Mouse (Mus musculus) forebrain, embryonic 16.5 days (tissue): Measurements from ENCODE around the gene Cactin. TPM values are rescaled to one million over a fixed set of nuclear protein-coding genes. Genes with fewer than 3 reads are reported as not detected.

Experiments used
- ATAC-seq: fragments of 200-750 bp; cut with Nextera tagmentation; 2 replicates; pipeline ENCODE4 v1.8.0; 2017; ENCODE audit warnings: mild to moderate bottlenecking, moderate library complexity
- H3K27ac ChIP-seq: fragments of 300-500 bp; sonication (generic); 2 replicates; pipeline ENCODE4 v1.5.1; 2014; ENCODE audit warnings: low read length, control low read depth
- H3K27me3 ChIP-seq: fragments of 300-500 bp; sonication (generic); replicated peaks from 2 replicates; pipeline ENCODE4 v1.6.1; 2014; ENCODE audit warnings: low read length; ENCODE audit not compliant: control insufficient read depth, insufficient read depth
- H3K36me3 ChIP-seq: fragments of 300-500 bp; sonication (generic); 2 replicates; pipeline ENCODE4 v1.6.1; 2014; ENCODE audit not compliant: control insufficient read depth, insufficient read depth
- H3K4me1 ChIP-seq: fragments of 300-500 bp; sonication (generic); replicated peaks from 2 replicates; pipeline ENCODE4 v1.6.1; 2014; ENCODE audit warnings: low read length; ENCODE audit not compliant: control insufficient read depth, insufficient read depth
- H3K4me2 ChIP-seq: fragments of 300-500 bp; sonication (generic); 2 replicates; pipeline ENCODE4 v1.6.1; 2014; ENCODE audit warnings: mild to moderate bottlenecking, low read length, control low read depth
- H3K4me3 ChIP-seq: fragments of 300-500 bp; sonication (generic); replicated peaks from 2 replicates; pipeline ENCODE4 v1.5.1; 2014; ENCODE audit warnings: mild to moderate bottlenecking, low read length, control low read depth
- H3K9ac ChIP-seq: fragments of 300-500 bp; sonication (generic); replicated peaks from 2 replicates; pipeline ENCODE4 v1.6.1; 2014; ENCODE audit warnings: low read depth, low read length, control low read depth
- H3K9me3 ChIP-seq: fragments of 300-500 bp; sonication (generic); 2 replicates; pipeline ENCODE4 v1.6.1; 2016; ENCODE audit warnings: low read length; ENCODE audit not compliant: control insufficient read depth
- WGBS: fragments of 180-500 bp; shearing (Covaris S2); extraction: QIAGEN DNeasy Blood & Tissue Kit; methylation state at CpG from one replicate; pipeline ENCODE4 v1.1.7; 2014; 5-methylcytosine and 5-hydroxymethylcytosine counted together
- polyA plus RNA-seq: library from polyadenylated mRNA; unstranded; fragments of >200 nt; fragmentation: Nextera tagmentation; extraction: Ambion mirVana; gene quantifications from 2 replicates; pipeline ENCODE4 v1.2.1, GENCODE M21; 2015

Cactin gene
- polyA plus RNA-seq, 1 experiment from 2014 or later = 38.3 TPM

DNA sequence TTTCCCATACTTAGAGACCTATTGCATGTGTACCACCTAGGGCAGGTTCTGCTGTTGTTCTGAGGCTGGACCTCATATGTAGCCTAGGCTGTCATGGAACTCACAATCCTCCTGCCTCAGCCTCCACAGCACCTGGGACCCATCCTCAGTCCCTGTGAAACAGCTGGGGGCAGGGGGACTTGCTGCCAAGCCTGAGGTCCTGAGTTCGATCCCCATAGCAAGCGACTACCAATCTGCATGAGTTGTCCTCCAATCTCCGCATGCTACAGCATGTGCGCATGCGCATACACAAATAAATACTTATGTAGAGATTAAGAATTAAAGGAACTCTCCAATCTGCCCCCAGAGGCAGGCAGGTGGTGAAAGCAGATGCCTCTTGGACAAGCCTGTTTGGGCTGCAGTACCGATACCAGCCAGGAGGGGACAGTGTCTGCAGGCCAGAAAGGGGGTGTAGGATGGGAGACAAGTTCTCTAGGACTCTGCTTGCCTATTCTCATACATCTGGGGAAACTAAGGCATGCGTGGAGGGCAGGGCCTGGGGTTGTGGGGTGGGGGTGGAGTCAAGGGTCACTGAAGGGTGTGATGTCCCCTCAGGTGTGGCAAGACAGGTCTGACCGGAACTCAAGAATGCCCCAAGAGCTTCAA is 33.3 kb upstream of the Cactin start:
- Histone ChIP-seq H3K4me2 (no peak overlapping the region), H3K9me3 (no peaks in the 10 kb centered on the region), H3K36me3 (no peaks in the 10 kb centered on the region), H3K27me3 (peaks cover 6% of the 10 kb centered on the region), H3K4me3 (no peak overlapping the region), H3K9ac (no peak overlapping the region), H3K27ac (no peak overlapping the region), H3K4me1 (peaks cover 27% of the 10 kb centered on the region)
- 58% methylated on average over 8 of the region's 8 CpGs for WGBS
- ATAC-seq = no peak

DNA sequence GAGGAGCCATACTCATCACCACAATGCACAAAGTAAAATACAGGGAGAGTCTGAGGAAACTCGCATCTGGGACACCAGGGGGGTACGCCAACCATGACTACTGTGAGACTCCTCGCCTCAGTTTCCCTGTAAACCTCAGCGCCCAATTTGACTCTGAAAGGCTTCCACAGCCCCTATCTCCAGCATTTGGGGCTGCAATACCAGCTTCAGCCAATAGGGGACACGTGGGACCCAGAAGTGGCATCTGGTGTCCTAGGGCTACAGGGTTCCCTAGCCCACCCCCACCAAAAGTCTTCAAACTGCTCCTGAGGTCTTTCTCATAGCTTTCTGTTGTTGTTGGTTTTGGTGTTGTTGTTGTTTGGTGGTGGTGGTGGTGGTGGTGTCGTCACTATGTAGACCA is 32.3 kb upstream of the Cactin start:
- no peak overlapping the region for H3K27ac ChIP-seq
- no peaks in the 10 kb centered on the region for H3K9me3 ChIP-seq
- no peaks in the 10 kb centered on the region for H3K36me3 ChIP-seq
- no peak overlapping the region for H3K9ac ChIP-seq
- ATAC-seq = no peak
- 39% methylated on average over 6 of the region's 6 CpGs for WGBS
- H3K4me2 ChIP-seq = no peak overlapping the region
- no peak overlapping the region for H3K4me3 ChIP-seq
- peaks cover 27% of the 10 kb centered on the region for H3K4me1 ChIP-seq
- H3K27me3 ChIP-seq = peaks cover 6% of the 10 kb centered on the region

DNA sequence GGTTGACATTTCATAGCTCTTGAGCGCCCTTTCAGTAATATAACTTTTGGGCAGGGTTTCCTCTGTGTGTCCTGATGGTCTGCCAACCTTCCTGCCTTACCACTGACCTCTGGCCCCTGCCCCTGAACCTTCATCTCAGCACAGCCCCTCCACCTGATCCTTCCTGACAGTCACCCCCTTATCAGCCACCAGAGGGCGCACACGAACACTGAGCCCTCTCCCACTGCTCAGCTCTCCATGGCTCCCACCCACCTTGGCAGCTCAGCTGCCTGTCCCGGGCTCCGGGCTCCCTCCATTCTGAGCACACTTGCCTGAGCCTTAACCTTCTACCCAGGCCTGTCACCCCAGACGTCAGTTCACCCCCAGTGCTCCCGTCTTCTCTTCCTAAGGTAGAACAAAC is 31.6 kb upstream of the Cactin start:
- Histone ChIP-seq H3K36me3 (no peaks in the 10 kb centered on the region), H3K9ac (no peak overlapping the region), H3K4me2 (no peak overlapping the region), H3K4me1 (peaks cover 34% of the 10 kb centered on the region), H3K27ac (no peak overlapping the region), H3K9me3 (no peaks in the 10 kb centered on the region), H3K4me3 (no peak overlapping the region), H3K27me3 (peaks cover 6% of the 10 kb centered on the region)
- WGBS = 3% methylated on average over 7 of the region's 7 CpGs
- ATAC-seq = no peak

DNA sequence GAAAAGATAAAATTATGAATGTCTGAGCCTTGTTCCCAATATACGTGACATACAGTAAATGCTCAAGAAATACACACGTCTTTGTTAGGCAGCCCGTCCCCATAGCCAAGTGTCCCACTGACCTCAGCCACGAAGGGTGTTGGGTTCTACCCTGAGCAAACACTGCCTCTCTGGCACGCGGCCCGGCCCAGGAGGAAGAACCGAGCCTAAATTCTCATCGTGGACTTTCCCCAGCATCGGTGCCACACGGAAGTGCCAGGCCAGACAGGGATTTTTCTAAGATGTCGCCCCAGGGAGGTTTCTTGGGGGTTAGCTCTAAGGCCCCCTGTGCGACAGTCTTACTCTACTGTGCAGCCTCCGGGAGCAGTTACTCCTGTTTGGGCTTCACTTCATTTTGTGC is 31.1 kb upstream of the Cactin start:
- no peaks in the 10 kb centered on the region for H3K9me3 ChIP-seq
- peaks cover under 1% of the 10 kb centered on the region for H3K27me3 ChIP-seq
- no peak for ATAC-seq
- no peak overlapping the region for H3K4me2 ChIP-seq
- no peaks in the 10 kb centered on the region for H3K36me3 ChIP-seq
- H3K4me3 ChIP-seq = no peak overlapping the region
- peaks cover 38% of the 10 kb centered on the region for H3K4me1 ChIP-seq
- H3K27ac ChIP-seq = no peak overlapping the region
- WGBS = 61% methylated on average over 14 of the region's 14 CpGs
- no peak overlapping the region for H3K9ac ChIP-seq

DNA sequence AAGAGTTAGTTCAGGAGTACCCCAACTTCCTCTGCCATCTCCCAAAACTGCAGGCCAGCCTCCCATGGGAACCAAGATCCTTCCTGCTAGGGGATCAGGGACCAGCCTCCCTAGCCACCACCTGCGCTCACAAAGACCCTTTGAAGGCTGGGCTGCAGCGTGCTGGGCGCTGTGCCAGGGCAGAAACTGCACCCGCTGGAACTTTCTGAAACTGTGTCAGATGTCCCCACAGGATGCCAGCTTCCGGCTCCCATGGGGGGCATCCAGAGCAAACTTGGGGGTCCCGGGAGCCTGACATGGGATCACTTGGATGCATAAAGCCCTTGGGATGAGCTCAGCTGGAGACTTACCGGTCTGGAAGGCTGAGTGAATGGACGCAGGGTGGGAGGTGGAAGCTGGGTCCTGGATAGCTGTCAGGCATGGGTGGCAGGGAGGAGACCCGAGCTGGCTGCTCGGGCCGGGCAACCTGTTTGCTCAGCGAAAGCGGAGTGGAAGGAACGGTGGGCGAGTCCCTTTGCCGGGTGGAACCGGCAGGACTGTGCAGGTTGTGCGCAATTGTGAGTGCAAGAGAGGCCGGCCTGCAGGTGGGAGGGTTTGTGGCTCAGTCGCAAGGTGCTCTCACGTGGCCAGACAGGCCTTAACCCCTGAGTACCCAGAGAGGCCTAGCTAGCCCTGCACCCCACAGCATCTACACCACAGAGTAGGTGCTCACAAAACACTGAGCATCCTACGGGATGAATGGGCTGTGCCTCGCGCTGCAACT is 30.0 kb upstream of the Cactin start:
- no peaks in the 10 kb centered on the region for H3K27me3 ChIP-seq
- WGBS = 9% methylated on average over 24 of the region's 24 CpGs
- ATAC-seq = no peak
- H3K9me3 ChIP-seq = no peaks in the 10 kb centered on the region
- H3K27ac ChIP-seq = no peak overlapping the region
- no peak overlapping the region for H3K4me3 ChIP-seq
- H3K36me3 ChIP-seq = no peaks in the 10 kb centered on the region
- H3K4me2 ChIP-seq = no peak overlapping the region
- peaks cover 36% of the 10 kb centered on the region for H3K4me1 ChIP-seq
- no peak overlapping the region for H3K9ac ChIP-seq

DNA sequence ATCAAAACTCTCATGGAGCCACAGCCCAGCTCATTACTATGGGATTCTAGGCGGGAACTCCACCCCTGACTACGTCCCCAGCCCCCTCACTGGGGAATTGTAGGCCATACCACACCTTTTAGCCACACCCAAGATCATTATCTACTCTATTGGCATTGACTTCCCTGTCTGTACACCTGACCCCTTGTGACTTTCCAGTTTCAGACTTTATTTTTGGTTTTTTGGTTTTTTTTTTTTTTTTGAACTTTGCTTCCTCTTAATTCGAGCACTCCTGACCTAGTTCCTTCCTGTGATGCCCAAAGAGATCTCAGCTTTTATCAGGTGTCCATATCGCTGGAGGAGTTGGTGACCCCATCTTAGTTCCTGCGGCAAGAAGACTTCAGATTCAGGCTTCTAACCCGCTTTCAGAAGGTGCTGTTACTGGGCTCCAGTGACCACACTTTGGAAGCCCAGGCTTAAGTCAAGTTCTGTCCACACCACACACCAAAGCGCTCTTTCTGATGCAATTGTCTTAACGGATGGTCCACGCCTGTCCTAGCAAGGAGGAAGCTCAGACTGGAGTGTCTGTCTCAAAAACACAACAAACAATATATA is 29.3 kb upstream of the Cactin start, which contains the start of gene Tjp3:
TSS of gene Tjp3 (minus strand) at position 71 of the 594 bp plus-strand sequence.
- H3K4me3 ChIP-seq = peak within 1 kb of the TSS; percentile 99; the same call in 1 of the 2 replicates
- no peaks in the 10 kb centered on the region for H3K9me3 ChIP-seq
- H3K4me1 ChIP-seq = peaks cover 31% of the 10 kb centered on the region
- WGBS = 76% methylated on average over 9 of the region's 9 CpGs
- no peaks in the 10 kb centered on the region for H3K36me3 ChIP-seq
- no peak within 1 kb of the TSS for H3K9ac ChIP-seq
- no peak for ATAC-seq
- H3K27ac ChIP-seq = no peak within 1 kb of the TSS
- H3K27me3 ChIP-seq = no peaks in the 10 kb centered on the region
- peak within 1 kb of the TSS; percentile 98; the same call in 1 of the 2 replicates for H3K4me2 ChIP-seq

DNA sequence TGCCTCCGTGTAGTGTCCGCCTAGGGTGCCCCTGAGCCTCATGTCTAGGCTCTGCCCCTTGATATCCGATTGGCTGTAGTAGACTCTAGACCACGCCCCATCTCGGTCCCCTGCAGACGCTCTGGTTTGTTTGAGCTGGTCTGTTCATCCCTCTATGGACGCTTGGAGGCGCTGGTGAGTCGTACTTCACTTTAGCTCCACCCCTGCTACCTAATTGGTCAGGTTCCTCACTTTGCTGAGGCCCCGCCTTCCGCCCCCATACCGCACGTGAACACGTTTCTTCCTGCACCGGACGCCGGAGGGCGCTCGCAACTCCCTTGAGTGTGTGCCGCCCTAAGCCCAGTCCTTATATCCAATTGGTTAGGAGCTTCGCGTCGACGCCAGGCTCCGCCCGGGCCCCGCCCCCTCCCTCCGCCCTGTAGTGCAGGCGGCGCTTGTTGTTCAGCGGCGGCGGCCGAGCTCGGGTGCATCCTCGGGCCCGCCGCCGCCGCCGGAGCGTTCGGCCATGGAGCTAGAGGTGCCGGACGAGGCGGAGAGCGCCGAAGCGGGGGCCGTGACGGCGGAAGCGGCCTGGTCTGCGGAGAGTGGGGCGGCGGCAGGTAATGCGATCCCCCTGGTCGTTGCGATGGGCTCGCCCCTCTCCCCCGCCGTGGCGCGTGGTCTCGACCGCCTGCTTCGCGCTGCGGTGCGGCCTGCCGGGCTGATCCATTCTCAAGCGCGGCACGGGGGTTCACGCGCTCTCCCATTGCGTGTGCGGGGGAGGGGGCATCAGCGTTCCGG is 28.2 kb upstream of the Cactin start, which contains the start of gene Pip5k1c:
TSS of gene Pip5k1c (plus strand) at position 410 of the 780 bp plus-strand sequence.
- ATAC-seq = peak; percentile 96
- Histone ChIP-seq H3K4me1 (peaks cover 31% of the 10 kb centered on the region), H3K9ac (peak within 1 kb of the TSS; percentile 95), H3K27ac (peak within 1 kb of the TSS; percentile 92), H3K9me3 (no peaks in the 10 kb centered on the region), H3K4me2 (peak within 1 kb of the TSS; percentile 98), H3K36me3 (no peaks in the 10 kb centered on the region), H3K4me3 (peak within 1 kb of the TSS; percentile 99), H3K27me3 (no peaks in the 10 kb centered on the region)
- under 1% methylated on average over 65 of the region's 80 CpGs for WGBS

DNA sequence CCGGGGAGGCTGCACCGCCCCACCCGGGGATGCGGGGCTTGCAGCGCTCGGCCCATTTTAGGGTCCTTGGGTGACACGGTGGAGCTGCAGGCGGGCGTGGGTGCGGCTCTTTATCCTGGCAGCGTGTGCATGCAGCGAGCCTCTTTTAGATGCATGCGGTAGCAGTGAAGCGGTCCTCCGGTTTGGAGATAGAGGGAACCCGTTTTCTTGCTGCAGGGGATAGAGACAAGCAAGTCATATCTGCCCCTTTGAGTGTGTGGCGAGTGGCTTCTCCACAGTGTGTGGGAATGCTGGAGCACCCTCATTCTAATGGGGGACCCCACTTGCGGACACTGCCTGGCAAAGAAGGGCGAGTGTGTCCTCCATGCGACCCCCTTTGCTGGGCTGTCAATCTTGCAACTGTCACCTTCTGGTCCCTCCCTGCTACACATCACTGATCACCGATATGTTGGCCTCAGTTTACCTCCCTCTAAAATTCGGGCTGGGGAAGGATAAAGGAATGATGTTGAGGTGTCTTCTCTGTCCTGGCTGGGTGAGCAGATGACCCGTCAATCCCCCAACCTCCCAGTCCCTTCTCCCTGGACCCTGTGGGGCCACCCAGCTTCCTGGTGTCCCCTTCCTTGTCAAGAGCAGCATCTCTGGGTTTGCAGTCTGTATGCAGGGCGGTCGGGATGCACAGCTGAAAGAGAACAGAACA is 27.4 kb upstream of the Cactin start:
- Histone ChIP-seq H3K4me2 (peak overlapping the region; percentile 98), H3K9me3 (no peaks in the 10 kb centered on the region), H3K27me3 (no peaks in the 10 kb centered on the region), H3K9ac (peak overlapping the region; percentile 95), H3K36me3 (no peaks in the 10 kb centered on the region), H3K27ac (peak overlapping the region; percentile 92), H3K4me3 (peak overlapping the region; percentile 99), H3K4me1 (peaks cover 31% of the 10 kb centered on the region)
- ATAC-seq = peak; percentile 26
- WGBS = 2% methylated on average over 25 of the region's 25 CpGs
